Mouse (Mus musculus) left cerebral cortex, postnatal 36 days (tissue): ENCODE measurements around the gene Fam172a. TPM values are rescaled to one million over a fixed set of nuclear protein-coding genes. Genes with fewer than 3 reads are reported as not detected.

Experiments
- DNase-seq, 2 experiments: peaks; one replicate each; pipeline ENCODE4 v3.0.0; 2021 to 2022; ENCODE audit warnings: low spot score in 2 of 2, mixed read lengths in 1 of 2
- intact Hi-C: fragments of 180-260 bp; cut with DNase I; formaldehyde crosslinking; loops from one replicate; pipeline ENCODE4 v1.15.1; 2025
- total RNA-seq, 2 experiments: library from RNA; stranded (reverse); gene quantifications; 2 replicates each; pipeline ENCODE4 v1.2.3; 2021

Fam172a gene
- total RNA-seq, 2 experiments from 2014 or later: 36.1 to 36.4 TPM

DNA sequence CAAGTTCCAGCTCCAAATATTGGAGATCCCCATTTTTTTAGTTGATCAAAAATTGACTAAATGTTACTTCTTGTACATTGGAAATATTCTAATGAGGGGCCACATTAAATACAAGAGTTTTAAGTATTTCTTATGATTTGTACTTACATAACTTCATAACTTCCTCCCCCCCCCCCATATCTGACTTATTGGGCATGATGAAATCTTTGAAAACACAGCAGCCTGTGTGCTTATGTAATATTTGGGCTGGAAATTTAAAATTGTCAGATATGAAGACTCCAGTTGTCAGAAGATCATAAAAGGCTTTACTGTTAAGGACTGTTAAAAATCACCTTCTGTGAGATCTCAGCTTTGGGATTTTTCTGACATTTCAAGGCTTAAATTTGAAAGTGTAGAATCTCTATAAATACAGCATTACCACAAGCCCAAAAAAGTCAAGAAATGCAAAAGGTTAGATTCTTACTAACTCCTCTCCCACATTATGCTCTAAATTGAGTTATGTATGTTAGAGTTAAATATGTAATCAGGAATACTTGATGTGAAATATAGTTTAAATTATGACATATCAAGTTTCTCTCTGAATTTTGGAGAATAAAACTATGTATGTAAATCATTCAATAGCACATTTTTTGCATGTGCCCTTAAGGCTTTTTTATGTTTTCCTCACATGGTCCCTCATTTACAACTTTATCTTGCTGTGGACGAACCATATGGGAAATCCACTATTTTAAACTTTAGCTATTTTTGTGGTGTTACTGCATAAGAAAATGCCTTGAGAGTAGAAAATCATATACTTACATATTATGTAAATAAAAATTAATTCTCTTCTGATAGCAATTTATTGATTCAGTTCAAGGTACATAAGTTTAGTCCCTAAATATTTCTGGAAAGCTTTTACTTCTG, 393.5 kb downstream of the Fam172a start:
- DNase-seq: no peak
- intact Hi-C loops: no loop called here

- intact Hi-C loops: no loop called here
Measured at GRCm38 (mm10) chr13:78098858-78099445, 397.1 kb downstream of the Fam172a start.

DNA sequence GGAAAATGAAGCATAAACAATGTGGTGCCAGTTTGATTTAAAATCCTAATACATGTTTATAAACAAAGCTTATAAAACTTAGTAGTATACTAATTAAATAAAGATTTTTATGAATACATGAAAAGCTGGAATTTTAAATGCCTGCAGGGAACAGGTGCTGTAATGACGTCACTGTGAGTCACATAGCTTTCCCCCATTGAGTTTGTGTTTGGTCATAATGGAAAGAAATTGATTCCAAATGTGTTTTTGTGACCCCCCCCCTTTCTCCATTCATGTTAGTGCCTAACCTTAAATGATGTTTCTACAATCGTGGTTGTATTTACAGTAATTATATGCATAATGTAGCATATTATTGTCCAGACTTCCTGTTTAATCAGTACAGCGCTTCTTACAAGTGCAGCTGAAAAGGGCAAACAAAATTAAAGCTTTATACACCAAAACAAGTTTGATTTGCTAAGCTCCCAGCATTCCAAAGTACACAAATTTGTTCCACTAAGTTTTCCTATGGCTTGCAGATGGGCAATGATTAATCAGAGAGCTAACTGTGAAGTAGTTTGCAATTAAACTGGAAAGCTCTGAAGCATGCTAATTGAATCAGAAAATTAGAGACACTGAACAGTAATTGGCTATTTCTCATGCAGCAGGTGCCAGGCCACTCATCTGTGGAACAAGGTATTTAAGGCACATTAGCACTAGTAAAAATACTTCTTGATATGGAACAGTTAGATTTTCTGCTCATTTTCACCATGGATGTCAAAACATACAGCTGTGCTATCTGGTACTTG, 398.1 kb downstream of the Fam172a start:
- no peak for DNase-seq
- intact Hi-C loops: no loop called here

More at GRCm38 (mm10) chr13:78098858-78099445, 397.1 kb downstream of the Fam172a start:
- DNase-seq: no peak

- intact Hi-C loops: no loop called here
- DNase-seq: no peak
Measured at GRCm38 (mm10) chr13:78100664-78101063, 398.8 kb downstream of the Fam172a start.

DNA sequence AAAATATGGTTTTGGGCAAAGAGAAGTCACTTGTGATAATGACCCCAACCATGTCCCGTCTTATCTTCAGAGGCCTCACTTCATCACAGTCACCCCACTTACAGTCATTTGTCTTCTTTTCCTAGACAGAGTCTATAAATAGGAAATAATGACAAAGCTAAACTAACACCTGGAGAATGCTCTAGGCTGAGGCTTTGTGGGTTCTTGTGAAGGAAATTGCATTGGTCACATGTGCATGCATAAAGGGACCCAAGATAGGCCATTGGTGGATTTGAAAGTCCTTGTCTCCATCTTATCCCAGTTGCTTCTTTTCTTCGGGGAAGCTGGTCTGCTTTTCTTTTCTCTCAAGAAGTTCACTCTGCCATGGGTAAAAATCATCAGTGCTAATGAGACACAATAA, 400.5 kb downstream of the Fam172a start:
- intact Hi-C loops: no loop called here

GRCm38 (mm10) chr13:78104851-78105250, 403.0 kb downstream of the Fam172a start:
- no peak for DNase-seq
- intact Hi-C loops: no loop called here

More for the DNA sequence above, 400.5 kb downstream of the Fam172a start:
- no peak for DNase-seq

- intact Hi-C loops: no loop called here
- DNase-seq: no peak
Measured at GRCm38 (mm10) chr13:78110648-78111047, 408.8 kb downstream of the Fam172a start.

DNA sequence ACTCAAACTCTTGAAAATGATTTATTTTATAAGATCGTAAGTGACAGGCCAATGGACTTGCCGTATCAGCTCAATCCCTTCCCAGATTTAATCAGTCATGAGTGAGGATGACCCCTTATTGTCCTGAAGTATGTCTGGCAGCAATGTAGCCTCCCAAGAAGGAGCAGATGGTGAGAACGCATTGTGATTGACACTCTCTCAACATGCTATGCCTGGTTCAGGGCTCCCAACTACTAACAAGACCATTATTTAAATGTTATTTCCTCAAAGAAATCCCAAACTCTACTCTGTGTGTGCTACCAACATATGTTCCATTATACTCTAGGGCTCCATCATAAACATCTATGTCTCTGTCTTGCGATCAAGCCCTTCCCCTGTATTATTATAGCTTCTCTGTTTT, 412.1 kb downstream of the Fam172a start:
- no peak for DNase-seq
- intact Hi-C loops: no loop called here

- no peak for DNase-seq
- intact Hi-C loops: no loop called here
Measured at GRCm38 (mm10) chr13:78118715-78119114, 416.9 kb downstream of the Fam172a start.

GRCm38 (mm10) chr13:78121991-78122390, 420.2 kb downstream of the Fam172a start:
- intact Hi-C loops: no loop called here
- no peak for DNase-seq

DNA sequence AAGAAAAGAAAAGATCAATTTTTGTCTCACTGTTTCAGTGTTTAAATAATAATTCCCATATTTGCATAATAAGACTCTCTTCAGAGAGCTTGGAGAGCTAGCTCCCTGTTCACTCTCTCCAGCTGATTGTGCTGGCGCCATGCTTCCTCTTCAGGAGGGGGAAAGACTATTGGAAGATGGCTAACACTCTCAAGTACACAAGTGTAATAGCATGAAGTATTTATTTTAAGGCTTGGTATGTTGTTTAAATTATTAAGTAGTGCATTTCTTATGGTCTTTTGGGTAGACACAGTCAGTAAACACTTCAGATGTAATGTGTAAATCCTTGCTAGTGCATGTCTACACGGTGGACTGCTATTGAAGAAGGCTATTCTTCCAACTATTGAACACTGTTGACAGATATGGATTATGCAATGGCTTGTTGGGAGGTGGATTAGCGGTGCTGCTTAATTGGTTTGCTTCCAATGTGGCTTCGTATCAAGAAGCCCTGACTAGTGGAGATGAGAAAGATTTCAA, 422.1 kb downstream of the Fam172a start:
- no peak for DNase-seq
- intact Hi-C loops: no loop called here

DNA sequence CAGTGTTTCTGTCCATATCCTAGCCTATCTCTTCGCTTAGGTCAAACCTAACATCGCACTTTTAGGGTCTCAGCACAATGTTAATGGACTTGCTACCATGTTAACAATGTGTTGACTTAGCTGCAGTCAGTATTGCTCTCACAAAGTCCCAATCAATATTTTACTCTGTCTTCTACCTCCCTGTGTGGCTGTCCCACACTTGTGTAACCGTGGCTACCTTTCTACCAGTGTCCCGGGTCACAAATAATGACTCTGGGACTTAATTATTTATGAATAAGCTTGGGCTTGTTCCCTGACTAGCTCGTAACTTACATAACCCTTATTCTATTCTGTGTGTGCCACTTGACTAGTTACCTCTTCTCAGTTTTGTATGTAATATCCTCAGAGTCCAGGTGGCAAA, 455.6 kb downstream of the Fam172a start:
- no peak for DNase-seq
- intact Hi-C loops: no loop called here

DNA sequence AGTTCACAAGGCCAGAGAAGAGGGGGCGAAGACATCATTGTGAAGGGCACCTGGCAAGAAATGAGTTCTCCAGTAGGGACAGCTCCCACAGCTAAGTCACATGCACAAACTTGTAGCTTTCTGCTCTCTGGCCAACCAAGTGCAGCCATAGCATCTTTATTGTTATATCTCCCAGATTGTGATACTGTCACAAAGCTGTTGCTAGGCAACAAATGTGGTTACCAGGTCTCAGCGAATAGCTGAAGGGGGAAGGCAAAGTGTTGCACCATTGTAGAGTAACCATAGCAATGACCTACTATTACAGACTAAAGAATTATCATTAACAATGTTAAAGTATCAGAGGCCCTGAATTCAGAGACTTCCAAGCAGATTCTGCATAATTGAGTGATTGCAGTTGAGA, 460.3 kb downstream of the Fam172a start:
- no peak for DNase-seq
- intact Hi-C loops: loop anchor here (2.0 to 10.0 kb wide), 2 partner anchors 179 to 1117 kb away; no protein-coding TSS in a partner anchor

GRCm38 (mm10) chr13:78163087-78163958, 461.5 kb downstream of the Fam172a start:
- peak; percentile 79 to 80 for DNase-seq
- intact Hi-C loops: loop anchor here (2.0 to 10.0 kb wide), 2 partner anchors 181 to 1119 kb away; no protein-coding TSS in a partner anchor

- intact Hi-C loops: loop anchor here (10.0 kb wide), 1 partner anchor 1120 kb away; no protein-coding TSS in a partner anchor
- DNase-seq: no peak
Measured at GRCm38 (mm10) chr13:78164941-78165340, 463.1 kb downstream of the Fam172a start.

GRCm38 (mm10) chr13:78168166-78168565, 466.3 kb downstream of the Fam172a start:
- DNase-seq: no peak
- intact Hi-C loops: loop anchor here (10.0 kb wide), 1 partner anchor 1123 kb away; no protein-coding TSS in a partner anchor

DNA sequence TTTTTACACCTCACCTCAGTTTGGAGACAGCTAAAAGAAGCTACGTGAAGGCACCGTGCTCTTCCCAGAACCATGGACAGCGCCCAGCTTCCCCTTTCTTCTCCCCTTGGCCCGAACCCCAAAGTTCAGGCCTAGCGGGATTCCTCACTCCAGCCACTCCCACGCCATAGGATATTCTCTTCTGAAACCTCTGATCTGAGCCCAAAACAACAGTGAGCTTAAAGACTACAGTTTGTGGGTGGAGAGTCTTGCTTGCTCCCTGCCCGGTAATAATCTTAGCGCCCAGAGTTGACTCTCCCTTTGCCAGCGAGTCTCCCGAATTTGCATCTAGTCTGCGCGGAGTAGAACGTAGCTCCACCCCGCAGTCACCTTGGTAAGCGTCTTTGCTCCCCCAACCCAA, 469.5 kb downstream of the Fam172a start:
- intact Hi-C loops: loop anchor here (10.0 kb wide), 4 partner anchors 277 to 1367 kb away; no protein-coding TSS in a partner anchor
- no peak for DNase-seq

- DNase-seq: no peak
- intact Hi-C loops: loop anchor here (10.0 kb wide), 4 partner anchors 277 to 1367 kb away; no protein-coding TSS in a partner anchor
Measured at GRCm38 (mm10) chr13:78171984-78172636, 470.3 kb downstream of the Fam172a start.
